Mouse (Mus musculus): ENCODE results near the gene Rdh1. TPM values are rescaled to one million over a fixed set of nuclear protein-coding genes. Genes with fewer than 3 reads are reported as not detected.
"Not testable (repeated sequence)": the region's sequence is repeated elsewhere in the genome, so short reads cannot be mapped to it uniquely, and the experiment has no call there.

Gene Rdh1
- polyA plus RNA-seq, 1 experiment: 0.11 TPM

GRCm38 (mm10) chr10:127815888-127816287 is 56.4 kb downstream of the Rdh1 start:
- no peak for DNase-seq
- no peak overlapping the region for H3K4me3 ChIP-seq (replicated peaks; ENCODE audit: extremely low read depth, low read depth, low read length)
- no peaks in the 10 kb centered on the region for H3K4me1 ChIP-seq (ENCODE audit: control insufficient read depth, insufficient read depth, low read length)
- TF ChIP-seq CTCF (IDR thresholded peaks at IDR 0.05; ENCODE audit: insufficient read depth, low read length) (no peak), POLR2A (IDR thresholded peaks at IDR 0.05; ENCODE audit: borderline replicate concordance, extremely low read depth, low read depth, low read length) (no peak)

GRCm38 (mm10) chr10:127817268-127817910 is 57.9 kb downstream of the Rdh1 start:
- H3K4me3 ChIP-seq (replicated peaks; ENCODE audit: extremely low read depth, low read depth, low read length); DNase-seq; H3K4me1 ChIP-seq (ENCODE audit: control insufficient read depth, insufficient read depth, low read length): not testable (repeated sequence)
- WGBS: 68% methylated on average over 4 of the region's 4 CpGs

Other genes with a start within 250 kb of the Rdh1 start
- gene Ndufa4l2, start 244.8 kb upstream of the Rdh1 start, polyA plus RNA-seq (2012; rRNA removed): 107 and 124 TPM in 2 replicates
- gene Shmt2, start 237.3 kb upstream of the Rdh1 start, polyA plus RNA-seq (2012; rRNA removed): 40.3 and 57.7 TPM in 2 replicates
- 0.23 and 0.24 TPM in 2 replicates for gene Nxph4, start 225.2 kb upstream of the Rdh1 start, polyA plus RNA-seq (2012; rRNA removed)
- 215 and 248 TPM in 2 replicates for gene Lrp1, start 138.6 kb upstream of the Rdh1 start, polyA plus RNA-seq (2012; rRNA removed)
- gene Stat6, start 116.7 kb upstream of the Rdh1 start, polyA plus RNA-seq (2012; rRNA removed): 92.3 and 123 TPM in 2 replicates
- gene Nemp1, start 92.8 kb upstream of the Rdh1 start, polyA plus RNA-seq (2012; rRNA removed): 2.7 and 3.6 TPM in 2 replicates
- 32.8 and 35.1 TPM in 2 replicates for gene Nab2, start 91.2 kb upstream of the Rdh1 start, polyA plus RNA-seq (2012; rRNA removed)
- 0.11 and 0.77 TPM in 2 replicates for gene Myo1a, start 54.6 kb upstream of the Rdh1 start, polyA plus RNA-seq (2012; rRNA removed)
- not detected in 2 replicates for gene Tac2, start 35.2 kb upstream of the Rdh1 start, polyA plus RNA-seq (2012; rRNA removed)
- gene Zbtb39, start 20.2 kb upstream of the Rdh1 start, polyA plus RNA-seq (2012; rRNA removed): 8.7 and 10.5 TPM in 2 replicates
- gene Gpr182, start 8.0 kb upstream of the Rdh1 start, polyA plus RNA-seq (2012; rRNA removed): 31.1 and 51.3 TPM in 2 replicates
- gene Rdh16f1, start 66 bp downstream of the Rdh1 start, polyA plus RNA-seq (2012; rRNA removed): 0.07 and 0.14 TPM in 2 replicates
- gene Rdh9, start 16.7 kb downstream of the Rdh1 start, polyA plus RNA-seq (2012; rRNA removed): 0.17 TPM in 1 of 2 replicates, not detected in the other
- 0.04 and 0.09 TPM in 2 replicates for gene Rdh16, start 41.4 kb downstream of the Rdh1 start, polyA plus RNA-seq (2012; rRNA removed)
- gene Rdh19, start 90.2 kb downstream of the Rdh1 start, polyA plus RNA-seq (2012; rRNA removed): not detected in 2 replicates
- gene Rdh16f2, start 106.8 kb downstream of the Rdh1 start, polyA plus RNA-seq (2012; rRNA removed): not detected in 2 replicates
- 0.12 and 0.72 TPM in 2 replicates for gene Rdh7, start 129.1 kb downstream of the Rdh1 start, polyA plus RNA-seq (2012; rRNA removed)
- 2.9 TPM in 1 of 2 replicates, not detected in the other for gene Sdr9c7, start 138.8 kb downstream of the Rdh1 start, polyA plus RNA-seq (2012; rRNA removed)
- 0.56 TPM in 1 of 2 replicates, not detected in the other for gene Hsd17b6, start 247.9 kb downstream of the Rdh1 start, polyA plus RNA-seq (2012; rRNA removed)

Data from lung, adult 2 months (tissue).